Mouse (Mus musculus): ENCODE data around the gene Dis3l2. TPM values are rescaled to one million over a fixed set of nuclear protein-coding genes. Genes with fewer than 3 reads are reported as not detected.

Gene Dis3l2
- polyA plus RNA-seq, 1 experiment from 2014 or later = 41.7 TPM

GRCm38 (mm10) chr1:86698721-86699120 is 4.9 kb upstream of the Dis3l2 start:
- Histone ChIP-seq H3K9me3 (no peaks in the 10 kb centered on the region), H3K27ac (no peak overlapping the region), H3K4me3 (replicated peaks) (no peak overlapping the region), H3K4me2 (no peak overlapping the region), H3K36me3 (replicated peaks) (no peaks in the 10 kb centered on the region), H3K27me3 (no peaks in the 10 kb centered on the region), H3K9ac (no peak overlapping the region), H3K4me1 (peaks cover 5% of the 10 kb centered on the region)
- WGBS = 34% methylated on average over 2 of the region's 2 CpGs
- no peak for ATAC-seq (ENCODE audit: low FRiP score)

GRCm38 (mm10) chr1:86699346-86700136 is 4.1 kb upstream of the Dis3l2 start:
- Histone ChIP-seq H3K36me3 (replicated peaks) (no peaks in the 10 kb centered on the region), H3K4me3 (replicated peaks) (no peak overlapping the region), H3K27ac (no peak overlapping the region), H3K4me2 (no peak overlapping the region), H3K4me1 (peaks cover 9% of the 10 kb centered on the region), H3K9ac (no peak overlapping the region), H3K9me3 (no peaks in the 10 kb centered on the region), H3K27me3 (no peaks in the 10 kb centered on the region)
- no peak for ATAC-seq (ENCODE audit: low FRiP score)
- WGBS = 70% methylated on average over 11 of the region's 11 CpGs

- Histone ChIP-seq H3K4me1 (peaks cover 17% of the 10 kb centered on the region), H3K9me3 (no peaks in the 10 kb centered on the region), H3K4me2 (no peak overlapping the region), H3K4me3 (replicated peaks) (no peak overlapping the region), H3K27me3 (no peaks in the 10 kb centered on the region), H3K36me3 (replicated peaks) (no peaks in the 10 kb centered on the region), H3K27ac (no peak overlapping the region), H3K9ac (no peak overlapping the region)
- ATAC-seq (ENCODE audit: low FRiP score) = no peak
- WGBS = 85% methylated on average over 7 of the region's 7 CpGs
Observed at GRCm38 (mm10) chr1:86700367-86700766, 3.2 kb upstream of the Dis3l2 start.

- Histone ChIP-seq H3K27me3 (no peaks in the 10 kb centered on the region), H3K4me1 (peaks cover 22% of the 10 kb centered on the region), H3K4me2 (peak overlapping the region; percentile 81), H3K36me3 (replicated peaks) (no peaks in the 10 kb centered on the region), H3K4me3 (replicated peaks) (peak overlapping the region; percentile 87), H3K9ac (peak overlapping the region; percentile 91), H3K27ac (peak overlapping the region; percentile 92), H3K9me3 (no peaks in the 10 kb centered on the region)
- under 1% methylated on average over 27 of the region's 27 CpGs for WGBS
- ATAC-seq (ENCODE audit: low FRiP score) = no peak
Observed at GRCm38 (mm10) chr1:86703965-86704326, 338 bp downstream of the Dis3l2 start.

- Histone ChIP-seq H3K27me3 (no peaks in the 10 kb centered on the region), H3K9ac (no peak overlapping the region), H3K4me3 (replicated peaks) (no peak overlapping the region), H3K36me3 (replicated peaks) (no peaks in the 10 kb centered on the region), H3K27ac (no peak overlapping the region), H3K4me1 (peaks cover 22% of the 10 kb centered on the region), H3K9me3 (no peaks in the 10 kb centered on the region), H3K4me2 (no peak overlapping the region)
- WGBS = 79% methylated on average over 3 of the region's 3 CpGs
- no peak for ATAC-seq (ENCODE audit: low FRiP score)
Observed at GRCm38 (mm10) chr1:86705461-86705860, 1.9 kb downstream of the Dis3l2 start.

- H3K4me2 ChIP-seq = no peak overlapping the region
- H3K27me3 ChIP-seq = no peaks in the 10 kb centered on the region
- H3K9me3 ChIP-seq = no peaks in the 10 kb centered on the region
- H3K27ac ChIP-seq = no peak overlapping the region
- peaks cover 13% of the 10 kb centered on the region for H3K4me1 ChIP-seq
- H3K36me3 ChIP-seq (replicated peaks) = no peaks in the 10 kb centered on the region
- H3K9ac ChIP-seq = no peak overlapping the region
- no peak overlapping the region for H3K4me3 ChIP-seq (replicated peaks)
- ATAC-seq (ENCODE audit: low FRiP score) = no peak
- 85% methylated on average over 4 of the region's 4 CpGs for WGBS
Observed at GRCm38 (mm10) chr1:86709546-86709945, 5.9 kb downstream of the Dis3l2 start.

GRCm38 (mm10) chr1:86712045-86712444 is 8.4 kb downstream of the Dis3l2 start:
- Histone ChIP-seq H3K9ac (no peak overlapping the region), H3K4me3 (replicated peaks) (no peak overlapping the region), H3K4me1 (no peaks in the 10 kb centered on the region), H3K27ac (no peak overlapping the region), H3K4me2 (no peak overlapping the region), H3K27me3 (no peaks in the 10 kb centered on the region), H3K9me3 (no peaks in the 10 kb centered on the region), H3K36me3 (replicated peaks) (no peaks in the 10 kb centered on the region)
- 93% methylated on average over 2 of the region's 2 CpGs for WGBS
- ATAC-seq (ENCODE audit: low FRiP score) = no peak

- no peak overlapping the region for H3K4me3 ChIP-seq (replicated peaks)
- no peaks in the 10 kb centered on the region for H3K9me3 ChIP-seq
- no peaks in the 10 kb centered on the region for H3K27me3 ChIP-seq
- no peak overlapping the region for H3K27ac ChIP-seq
- H3K4me2 ChIP-seq = no peak overlapping the region
- H3K9ac ChIP-seq = no peak overlapping the region
- no peaks in the 10 kb centered on the region for H3K36me3 ChIP-seq (replicated peaks)
- no peak for ATAC-seq (ENCODE audit: low FRiP score)
- 95% methylated on average over 4 of the region's 4 CpGs for WGBS
- no peaks in the 10 kb centered on the region for H3K4me1 ChIP-seq
Observed at GRCm38 (mm10) chr1:86713054-86713453, 9.4 kb downstream of the Dis3l2 start.

GRCm38 (mm10) chr1:86718190-86718589 is 14.6 kb downstream of the Dis3l2 start:
- H3K27me3 ChIP-seq = no peaks in the 10 kb centered on the region
- H3K36me3 ChIP-seq (replicated peaks) = no peaks in the 10 kb centered on the region
- no peak overlapping the region for H3K9ac ChIP-seq
- H3K27ac ChIP-seq = no peak overlapping the region
- ATAC-seq (ENCODE audit: low FRiP score) = no peak
- H3K4me2 ChIP-seq = no peak overlapping the region
- no peak overlapping the region for H3K4me3 ChIP-seq (replicated peaks)
- H3K4me1 ChIP-seq = no peaks in the 10 kb centered on the region
- 98% methylated on average over 1 of the region's 1 CpGs for WGBS
- H3K9me3 ChIP-seq = no peaks in the 10 kb centered on the region

- Histone ChIP-seq H3K9ac (no peak overlapping the region), H3K4me1 (no peaks in the 10 kb centered on the region), H3K27me3 (no peaks in the 10 kb centered on the region), H3K27ac (no peak overlapping the region), H3K36me3 (replicated peaks) (no peaks in the 10 kb centered on the region), H3K9me3 (no peaks in the 10 kb centered on the region), H3K4me3 (replicated peaks) (no peak overlapping the region), H3K4me2 (no peak overlapping the region)
- ATAC-seq (ENCODE audit: low FRiP score) = no peak
- WGBS = 90% methylated on average over 4 of the region's 4 CpGs
Observed at GRCm38 (mm10) chr1:86719391-86719790, 15.8 kb downstream of the Dis3l2 start.

- H3K36me3 ChIP-seq (replicated peaks) = no peaks in the 10 kb centered on the region
- H3K9ac ChIP-seq = no peak overlapping the region
- no peaks in the 10 kb centered on the region for H3K4me1 ChIP-seq
- ATAC-seq (ENCODE audit: low FRiP score) = no peak
- H3K9me3 ChIP-seq = no peaks in the 10 kb centered on the region
- H3K4me2 ChIP-seq = no peak overlapping the region
- H3K4me3 ChIP-seq (replicated peaks) = no peak overlapping the region
- H3K27me3 ChIP-seq = no peaks in the 10 kb centered on the region
- 86% methylated on average over 2 of the region's 2 CpGs for WGBS
- H3K27ac ChIP-seq = no peak overlapping the region
Observed at GRCm38 (mm10) chr1:86733160-86733821, 29.7 kb downstream of the Dis3l2 start.

GRCm38 (mm10) chr1:86736414-86736813 is 32.8 kb downstream of the Dis3l2 start:
- Histone ChIP-seq H3K27me3 (no peaks in the 10 kb centered on the region), H3K27ac (no peak overlapping the region), H3K9ac (no peak overlapping the region), H3K9me3 (no peaks in the 10 kb centered on the region), H3K4me1 (no peaks in the 10 kb centered on the region), H3K36me3 (replicated peaks) (no peaks in the 10 kb centered on the region), H3K4me2 (no peak overlapping the region), H3K4me3 (replicated peaks) (no peak overlapping the region)
- ATAC-seq (ENCODE audit: low FRiP score) = no peak
- 89% methylated on average over 1 of the region's 1 CpGs for WGBS

- Histone ChIP-seq H3K27ac (no peak overlapping the region), H3K4me1 (no peaks in the 10 kb centered on the region), H3K36me3 (replicated peaks) (peaks cover 9% of the 10 kb centered on the region; the same call in 1 of the 2 replicates), H3K9me3 (no peaks in the 10 kb centered on the region), H3K4me2 (no peak overlapping the region), H3K9ac (no peak overlapping the region), H3K27me3 (no peaks in the 10 kb centered on the region), H3K4me3 (replicated peaks) (no peak overlapping the region)
- 43% methylated on average over 3 of the region's 3 CpGs for WGBS
- no peak for ATAC-seq (ENCODE audit: low FRiP score)
Observed at GRCm38 (mm10) chr1:86742896-86743295, 39.3 kb downstream of the Dis3l2 start.

All from forebrain, embryonic 12.5 days (tissue).